Mouse (Mus musculus) thymus, adult 2 months (tissue): ENCODE data around the gene Clstn2.

Experiments used
- CTCF ChIP-seq: fragments of 200-500 bp; IDR thresholded peaks from 2 replicates; pipeline ENCODE4 v1.5.1; 2012; ENCODE audit warnings: mild to moderate bottlenecking, control low read depth, low read length, moderate library complexity, borderline replicate concordance; ENCODE audit not compliant: control insufficient read depth, poor library complexity, insufficient read depth; ENCODE audit errors: extremely low read depth
- POLR2A ChIP-seq: fragments of 200-500 bp; IDR thresholded peaks from 2 replicates; pipeline ENCODE4 v1.6.1; 2012; ENCODE audit warnings: mild to moderate bottlenecking, low read length, control low read depth, moderate library complexity; ENCODE audit not compliant: control insufficient read depth, poor library complexity, insufficient read depth; ENCODE audit errors: extremely low read depth

DNA sequence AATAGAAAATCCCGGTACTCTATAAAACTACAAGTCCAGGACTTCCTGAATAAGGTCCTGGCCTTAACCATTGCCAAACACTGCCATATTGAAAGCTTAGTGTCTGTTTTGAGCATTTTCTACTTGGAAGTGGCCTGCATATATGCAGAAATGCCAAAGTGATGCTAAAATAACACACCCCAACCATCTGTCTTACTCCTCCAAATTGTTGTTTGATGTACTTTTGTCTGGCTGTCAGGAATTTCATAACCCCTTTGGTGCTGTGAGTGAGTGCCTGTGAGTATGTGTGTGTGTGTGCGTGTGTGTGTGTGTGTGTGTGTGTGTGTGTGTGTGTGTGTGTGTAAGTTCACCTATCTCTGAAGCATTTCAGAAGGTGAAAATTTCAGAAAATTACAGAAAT lies 13.1 kb downstream of the Clstn2 start:
- no peak for TF ChIP-seq CTCF
- no peak for TF ChIP-seq POLR2A
